ENCODE assay signal across 9 mouse cellular contexts in the genomic region with DNA sequence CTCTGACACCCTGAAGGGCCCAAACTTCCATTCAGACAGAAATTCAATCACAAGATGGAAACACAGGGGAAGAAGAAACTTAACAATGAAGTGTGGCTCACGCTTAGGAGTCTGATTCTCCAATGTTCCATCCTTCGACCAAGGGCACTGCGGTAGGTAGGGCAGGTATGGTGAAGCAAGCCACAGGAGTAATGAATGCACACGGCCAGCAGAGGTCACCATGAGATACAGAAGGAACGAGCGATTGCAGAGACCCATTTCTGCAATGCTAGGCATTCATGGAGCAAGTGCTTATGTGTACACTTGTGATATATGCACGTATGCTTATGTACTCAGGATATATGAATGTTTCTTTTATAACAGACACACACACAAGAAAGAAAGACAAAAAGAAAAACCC. TPM values are rescaled to one million over a fixed set of nuclear protein-coding genes. Genes with fewer than 3 reads are reported as not detected.
DNase-seq lines count a peak whose midpoint lies in the region; ATAC-seq and TF ChIP-seq lines count a peak whose summit lies in the region.
"Had no signal": no experiment of that assay in that cellular context is flagged by ENCODE, and none has a peak within 500 bp of the region (broad histone marks: within the 10 kb centered on the region; RNA-seq: fewer than 3 reads in every experiment).

No protein-coding gene starts in this region.

- H3K9me3 ChIP-seq in intestine, postnatal 0 days (ENCODE audit: control insufficient read depth) = no peaks in the 10 kb centered on the region
- H3K9me3 ChIP-seq in neural tube, embryonic 15.5 days (replicated peaks) = no peaks in the 10 kb centered on the region
- H3K9me3 ChIP-seq in midbrain, embryonic 10.5 days (replicated peaks) = no peaks in the 10 kb centered on the region
- H3K9me3 ChIP-seq: lung, embryonic 15.5 days had no signal

- H3K27me3 ChIP-seq in intestine, postnatal 0 days (replicated peaks; ENCODE audit: control insufficient read depth, insufficient read depth, low read length) = no peaks in the 10 kb centered on the region
- H3K27me3 ChIP-seq in neural tube, embryonic 15.5 days (replicated peaks) = no peaks in the 10 kb centered on the region
- H3K27me3 ChIP-seq in midbrain, embryonic 10.5 days (ENCODE audit: low read depth, poor library complexity, severe bottlenecking) = no peaks in the 10 kb centered on the region
- H3K27me3 ChIP-seq: lung, embryonic 15.5 days had no signal

- H3K36me3 ChIP-seq in intestine, postnatal 0 days (ENCODE audit: control insufficient read depth, insufficient read depth) = peaks cover 48% of the 10 kb centered on the region
- peaks cover 64% of the 10 kb centered on the region for H3K36me3 ChIP-seq in neural tube, embryonic 15.5 days
- peaks cover 64% of the 10 kb centered on the region for H3K36me3 ChIP-seq in midbrain, embryonic 10.5 days

- no peak for DNase-seq in gastrocnemius, adult 2 months
- DNase-seq in gastrocnemius, postnatal 4 days (ENCODE audit: low spot score in 2 of 2) = no peak
- DNase-seq in spleen, adult 18-20 months = peak; percentile 17 to 35
- DNase-seq in spleen, adult 12 weeks (ENCODE audit: low spot score) = no peak
- DNase-seq in c-Kit-positive CD71-positive TER-119-positive erythroid progenitor cells, embryonic 14.5 days (ENCODE audit: low spot score) = peak; percentile 33
- no peak for DNase-seq in midbrain, embryonic 10.5 days (ENCODE audit: low spot score)

- WGBS in intestine, postnatal 0 days = 63% methylated on average over 7 of the region's 7 CpGs
- 78% methylated on average over 7 of the region's 7 CpGs for WGBS in neural tube, embryonic 15.5 days
- WGBS in midbrain, embryonic 10.5 days = 75% methylated on average over 7 of the region's 7 CpGs

- no peak overlapping the region for H3K9ac ChIP-seq in intestine, postnatal 0 days (ENCODE audit: low read depth, low read length)
- no peak overlapping the region for H3K9ac ChIP-seq in neural tube, embryonic 15.5 days (replicated peaks)
- H3K9ac ChIP-seq: lung, embryonic 15.5 days had no signal

- ATAC-seq in intestine, postnatal 0 days = peak; percentile 31; the same call in 1 of the 2 replicates
- peak; percentile 47; the same call in 1 of the 2 replicates for ATAC-seq in neural tube, embryonic 15.5 days (ENCODE audit: low FRiP score)

- peak; percentile 44 for TF ChIP-seq CTCF in gastrocnemius, adult 2 months (IDR thresholded peaks at IDR 0.05)
- TF ChIP-seq CTCF in intestine, postnatal 0 days (IDR thresholded peaks at IDR 0.05; ENCODE audit: low read depth) = peak; percentile 81

- H3K4me1 ChIP-seq in intestine, postnatal 0 days (replicated peaks; ENCODE audit: control insufficient read depth, insufficient read depth, low read length) = no peaks in the 10 kb centered on the region
- no peaks in the 10 kb centered on the region for H3K4me1 ChIP-seq in neural tube, embryonic 15.5 days
- H3K4me1 ChIP-seq in midbrain, embryonic 10.5 days = peaks cover 4% of the 10 kb centered on the region; the same call in 1 of the 2 replicates
- H3K4me1 ChIP-seq: lung, embryonic 15.5 days had no signal

- H3K27ac ChIP-seq in gastrocnemius, adult 2 months = no peak overlapping the region
- H3K27ac ChIP-seq in intestine, postnatal 0 days (ENCODE audit: low read depth, low read length) = no peak overlapping the region
- H3K27ac ChIP-seq in neural tube, embryonic 15.5 days (replicated peaks) = no peak overlapping the region
- H3K27ac ChIP-seq in midbrain, embryonic 10.5 days (replicated peaks) = no peak overlapping the region
- H3K27ac ChIP-seq: lung, embryonic 15.5 days had no signal

- intact Hi-C loops in gastrocnemius, adult 2 months (cut with DNase I) = loop anchor here (5.0 kb wide), 2 partner anchors 89 to 286 kb away; no protein-coding TSS in a partner anchor

- no peak overlapping the region for H3K4me2 ChIP-seq in intestine, postnatal 0 days (replicated peaks; ENCODE audit: low read depth)
- H3K4me2 ChIP-seq in neural tube, embryonic 15.5 days = no peak overlapping the region
- H3K4me2 ChIP-seq: lung, embryonic 15.5 days had no signal

- no peak overlapping the region for H3K4me3 ChIP-seq in gastrocnemius, adult 2 months
- no peak overlapping the region for H3K4me3 ChIP-seq in intestine, postnatal 0 days (ENCODE audit: low read depth, low read length)
- H3K4me3 ChIP-seq in neural tube, embryonic 15.5 days (replicated peaks) = no peak overlapping the region
- no peak overlapping the region for H3K4me3 ChIP-seq in midbrain, embryonic 10.5 days
- H3K4me3 ChIP-seq: lung, embryonic 15.5 days had no signal

RNA-seq across cellular contexts. Expression of gene Mccc1, which starts 26.9 kb away (rescaled TPM):
- total RNA-seq in gastrocnemius, adult 2 months (2021) = 10 to 100 TPM; 32.7 to 41.8 TPM
- 10 to 100 TPM; 25.9 to 26.9 TPM for total RNA-seq in gastrocnemius, postnatal 4 days (2021)
- 23.5 and 27.7 TPM in 2 replicates for polyA plus RNA-seq in intestine, postnatal 0 days (2015; fragmentation: Nextera tagmentation; extraction: Ambion mirVana)
- polyA plus RNA-seq in neural tube, embryonic 15.5 days (2015; fragmentation: Nextera tagmentation; extraction: Ambion mirVana) = 29.0 and 36.0 TPM in 2 replicates
- 35.8 and 37.6 TPM in 2 replicates for polyA plus RNA-seq in midbrain, embryonic 10.5 days (2016; fragmentation: Nextera tagmentation; extraction: Ambion mirVana)

RNA-seq across cellular contexts. Expression of gene Dcun1d1, which starts 36.3 kb away (rescaled TPM):
- 10 to 100 TPM; 68.2 to 85.6 TPM for total RNA-seq in gastrocnemius, adult 2 months (2021)
- 10 to 100 TPM; 64.0 to 69.0 TPM for total RNA-seq in gastrocnemius, postnatal 4 days (2021)
- 61.7 and 64.8 TPM in 2 replicates for polyA plus RNA-seq in intestine, postnatal 0 days (2015; fragmentation: Nextera tagmentation; extraction: Ambion mirVana)
- polyA plus RNA-seq in neural tube, embryonic 15.5 days (2015; fragmentation: Nextera tagmentation; extraction: Ambion mirVana) = 99.5 and 101 TPM in 2 replicates
- polyA plus RNA-seq in midbrain, embryonic 10.5 days (2016; fragmentation: Nextera tagmentation; extraction: Ambion mirVana) = 106 and 110 TPM in 2 replicates

Comparison
In these comparisons a context has a peak if more than half of its experiments do, and no peak if none do; other contexts are left out.
1. DNase-seq: peak in spleen, adult 18-20 months (2 of 2) and c-Kit-positive CD71-positive TER-119-positive erythroid progenitor cells, embryonic 14.5 days (single experiment); none in gastrocnemius, adult 2 months (single experiment), gastrocnemius, postnatal 4 days (0 of 2), spleen, adult 12 weeks (single experiment) and midbrain, embryonic 10.5 days (single experiment).